Comparison of ENCODE assay signal across 9 mouse cellular contexts in the genomic region with DNA sequence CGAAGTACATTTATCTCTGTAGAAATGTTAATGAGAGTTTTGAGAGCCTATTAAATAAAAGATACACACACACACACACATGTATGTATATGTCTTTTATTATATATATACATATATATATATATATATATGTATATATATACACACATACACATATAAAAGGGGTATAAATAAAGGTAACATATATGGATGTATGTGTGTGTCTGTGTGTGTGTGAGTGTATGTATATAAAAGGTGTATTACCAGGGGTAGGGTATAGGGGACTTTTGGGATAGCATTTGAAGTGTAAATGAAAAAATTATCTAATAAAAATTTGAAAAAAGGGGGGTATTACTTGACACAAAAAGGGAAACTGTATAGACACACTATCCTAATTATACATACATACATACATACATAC.
DNase-seq lines count a peak whose midpoint lies in the region; ATAC-seq and TF ChIP-seq lines count a peak whose summit lies in the region.
"Had no signal": no experiment of that assay in that cellular context is flagged by ENCODE, and none has a peak within 500 bp of the region (broad histone marks: within the 10 kb centered on the region; RNA-seq: fewer than 3 reads in every experiment).

No protein-coding gene starts in this region.

- ATAC-seq in forebrain, embryonic 13.5 days, result peak; percentile 54
- ATAC-seq in forebrain, embryonic 16.5 days, result peak; percentile 32
- ATAC-seq in midbrain, embryonic 14.5 days (ENCODE audit: low FRiP score, low TSS enrichment), result peak; percentile 15; the same call in 1 of the 2 replicates

- H3K9ac ChIP-seq in forebrain, embryonic 13.5 days, result no peak overlapping the region
- H3K9ac ChIP-seq in forebrain, embryonic 16.5 days (replicated peaks; ENCODE audit: low read depth, low read length), result no peak overlapping the region
- H3K9ac ChIP-seq in midbrain, embryonic 14.5 days (replicated peaks; ENCODE audit: low read length), result no peak overlapping the region
- H3K9ac ChIP-seq: liver, embryonic 14.5 days had no signal

- H3K4me1 ChIP-seq in forebrain, embryonic 13.5 days, result peaks cover 19% of the 10 kb centered on the region
- H3K4me1 ChIP-seq in forebrain, embryonic 16.5 days (replicated peaks; ENCODE audit: control insufficient read depth, insufficient read depth, low read length), result peaks cover 11% of the 10 kb centered on the region
- H3K4me1 ChIP-seq in midbrain, embryonic 14.5 days (ENCODE audit: control insufficient read depth, insufficient read depth, low read length), result peaks cover 14% of the 10 kb centered on the region; the same call in 1 of the 2 replicates

- H3K4me3 ChIP-seq in layer of hippocampus, adult 2 months, result no peak overlapping the region
- no peak overlapping the region for H3K4me3 ChIP-seq in forebrain, embryonic 13.5 days
- no peak overlapping the region for H3K4me3 ChIP-seq in forebrain, embryonic 16.5 days (replicated peaks; ENCODE audit: low read length)
- H3K4me3 ChIP-seq in midbrain, embryonic 14.5 days (replicated peaks; ENCODE audit: low read depth, low read length), result no peak overlapping the region

- TF ChIP-seq CTCF in layer of hippocampus, adult 2 months (conservative IDR thresholded peaks at IDR 0.05), result no peak

- H3K36me3 ChIP-seq in forebrain, embryonic 13.5 days (ENCODE audit: poor library complexity, severe bottlenecking), result peaks cover 39% of the 10 kb centered on the region
- peaks cover 19% of the 10 kb centered on the region for H3K36me3 ChIP-seq in forebrain, embryonic 16.5 days (ENCODE audit: control insufficient read depth, insufficient read depth)
- H3K36me3 ChIP-seq in midbrain, embryonic 14.5 days (ENCODE audit: control insufficient read depth, insufficient read depth, low read length), result peaks cover 34% of the 10 kb centered on the region

- 58% methylated on average over 1 of the region's 1 CpGs for WGBS in forebrain, embryonic 13.5 days
- 63% methylated on average over 1 of the region's 1 CpGs for WGBS in forebrain, embryonic 16.5 days
- WGBS in midbrain, embryonic 14.5 days, result 68% methylated on average over 1 of the region's 1 CpGs

- no peaks in the 10 kb centered on the region for H3K27me3 ChIP-seq in forebrain, embryonic 13.5 days
- H3K27me3 ChIP-seq in forebrain, embryonic 16.5 days (replicated peaks; ENCODE audit: control insufficient read depth, insufficient read depth, low read length), result no peaks in the 10 kb centered on the region
- no peaks in the 10 kb centered on the region for H3K27me3 ChIP-seq in midbrain, embryonic 14.5 days (ENCODE audit: control insufficient read depth, insufficient read depth, low read length)

- no peak overlapping the region for H3K4me2 ChIP-seq in forebrain, embryonic 13.5 days
- no peak overlapping the region for H3K4me2 ChIP-seq in forebrain, embryonic 16.5 days (ENCODE audit: low read length)
- no peak overlapping the region for H3K4me2 ChIP-seq in midbrain, embryonic 14.5 days (ENCODE audit: low read length)

- H3K9me3 ChIP-seq in forebrain, embryonic 13.5 days (replicated peaks), result no peaks in the 10 kb centered on the region
- H3K9me3 ChIP-seq in forebrain, embryonic 16.5 days (ENCODE audit: control insufficient read depth, low read length), result no peaks in the 10 kb centered on the region
- H3K9me3 ChIP-seq in midbrain, embryonic 14.5 days (ENCODE audit: control insufficient read depth, low read length), result no peaks in the 10 kb centered on the region

- H3K27ac ChIP-seq in layer of hippocampus, adult 2 months, result peak overlapping the region; percentile 74; the same call in 1 of the 2 replicates
- H3K27ac ChIP-seq in forebrain, embryonic 13.5 days, result no peak overlapping the region
- no peak overlapping the region for H3K27ac ChIP-seq in forebrain, embryonic 16.5 days (ENCODE audit: low read length)
- H3K27ac ChIP-seq in midbrain, embryonic 14.5 days (replicated peaks; ENCODE audit: low read depth, low read length), result no peak overlapping the region
- H3K27ac ChIP-seq: kidney, postnatal 0 days; liver, embryonic 14.5 days had no signal

- no peak for DNase-seq in layer of hippocampus, adult 2 months (ENCODE audit: low spot score in 2 of 2)
- DNase-seq in layer of hippocampus, postnatal 25 days (ENCODE audit: extremely low spot score in 1 of 2, low spot score in 1 of 2), result no peak
- no peak for DNase-seq in midbrain, embryonic 14.5 days
- no peak for DNase-seq in embryo, embryonic 10.5 days (ENCODE audit: low spot score)
- no peak for DNase-seq in embryo, embryonic 10 days (ENCODE audit: low spot score)
